Mouse (Mus musculus) small intestine, adult 2 months (tissue): ENCODE measurements around the gene Aldh4a1.

Source experiments
- CTCF ChIP-seq: fragments of 200-500 bp; IDR thresholded peaks from 2 replicates; pipeline ENCODE4 v1.5.1; 2012; ENCODE audit warnings: low read depth, mild to moderate bottlenecking, control low read depth, inconsistent platforms, low read length, moderate library complexity, mixed read lengths; ENCODE audit not compliant: insufficient replicate concordance, insufficient read length; ENCODE audit errors: extremely low read depth
- POLR2A ChIP-seq: fragments of 200-500 bp; IDR thresholded peaks from 2 replicates; pipeline ENCODE4 v1.6.1; 2012; ENCODE audit warnings: low read depth, mild to moderate bottlenecking, control low read depth, inconsistent platforms, low read length, moderate library complexity

DNA sequence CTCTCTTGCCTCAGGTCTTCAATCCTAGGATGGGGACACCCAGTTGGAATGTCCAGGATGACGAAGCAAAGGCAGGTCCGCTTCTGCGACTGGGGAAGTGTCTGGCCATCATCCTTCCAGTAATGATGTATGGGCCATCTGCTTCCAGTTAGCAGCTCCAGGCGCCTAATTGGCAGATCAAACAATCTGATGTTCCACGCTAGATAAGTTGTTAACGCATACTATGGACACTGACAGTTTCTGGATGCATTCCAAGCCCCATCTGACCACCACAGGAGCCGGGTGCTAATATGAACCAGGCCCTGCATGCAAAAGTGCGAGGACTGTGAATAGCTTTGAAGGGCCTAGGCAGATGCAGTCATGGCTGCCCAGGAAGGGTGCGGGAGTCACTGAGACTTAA, 53.0 kb downstream of the Aldh4a1 start:
- TF ChIP-seq CTCF (no peak), POLR2A (no peak)
